Mouse (Mus musculus): ENCODE measurements around the gene Pax5.

DNA sequence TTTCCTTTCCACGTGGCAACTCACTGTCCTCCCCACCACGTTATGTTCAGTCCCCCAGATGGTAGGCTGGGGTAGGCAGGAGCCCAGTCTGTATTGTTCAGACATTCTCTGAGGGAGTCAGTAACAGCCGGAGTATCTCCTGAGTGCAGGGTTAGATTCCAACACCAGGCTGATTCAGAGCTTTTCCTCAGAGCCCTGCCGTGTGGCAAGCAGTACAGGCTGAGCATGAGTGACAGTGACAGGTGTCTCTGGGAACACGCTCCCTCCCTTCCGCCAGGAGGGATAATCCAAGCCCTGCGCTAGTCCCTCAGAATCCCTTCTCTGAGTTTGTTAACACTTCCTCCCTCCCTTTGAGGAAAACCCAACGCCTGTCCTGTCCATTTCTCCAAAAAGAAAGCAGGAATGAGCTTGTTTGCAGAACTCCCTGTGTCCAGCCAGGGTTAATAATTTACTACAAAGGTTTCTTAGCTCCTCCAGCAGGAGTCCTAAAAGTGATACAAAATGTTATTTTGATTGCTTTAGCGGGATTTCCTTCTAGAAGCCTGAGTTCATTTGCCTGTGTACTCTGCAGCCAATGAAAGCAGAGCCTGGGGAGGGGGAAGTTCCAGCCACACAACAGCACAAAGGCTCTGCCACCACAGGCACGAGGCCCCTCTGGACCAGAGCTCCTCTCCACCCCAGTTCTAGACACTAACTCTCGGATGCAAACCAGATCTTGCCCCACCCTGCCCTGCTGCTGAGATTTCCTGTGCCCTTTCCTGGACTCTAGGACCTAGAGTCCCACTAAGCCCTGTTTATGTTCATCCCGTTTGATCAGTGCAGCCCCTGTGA lies 76.4 kb downstream of the Pax5 start:
- TF ChIP-seq POLR2A (IDR thresholded peaks at IDR 0.05; ENCODE audit: low read depth, low read length) (no peak), CTCF (conservative IDR thresholded peaks at IDR 0.05; ENCODE audit: insufficient read depth, insufficient read length, low read depth, low read length) (no peak)
